Mouse (Mus musculus) midbrain, embryonic 15.5 days (tissue): ENCODE data around the gene Tcf23. TPM values are rescaled to one million over a fixed set of nuclear protein-coding genes. Genes with fewer than 3 reads are reported as not detected.

Experiments
- ATAC-seq: fragments of 200-750 bp; cut with Nextera tagmentation; replicated peaks from 2 replicates; pipeline ENCODE4 v1.8.0; 2017; ENCODE audit warnings: moderate TSS enrichment
- H3K27ac ChIP-seq: fragments of 300-500 bp; sonication (generic); 2 replicates; pipeline ENCODE4 v1.5.1; 2015; ENCODE audit warnings: mild to moderate bottlenecking, inconsistent platforms
- H3K27me3 ChIP-seq: fragments of 300-500 bp; sonication (generic); replicated peaks from 2 replicates; pipeline ENCODE4 v1.6.1; 2015; ENCODE audit warnings: inconsistent platforms
- H3K36me3 ChIP-seq: fragments of 300-500 bp; sonication (generic); replicated peaks from 2 replicates; pipeline ENCODE4 v1.6.1; 2015; ENCODE audit warnings: inconsistent platforms
- H3K4me1 ChIP-seq: fragments of 300-500 bp; sonication (generic); 2 replicates; pipeline ENCODE4 v1.6.1; 2015; ENCODE audit warnings: inconsistent platforms
- H3K4me2 ChIP-seq: fragments of 300-500 bp; sonication (generic); 2 replicates; pipeline ENCODE4 v1.6.1; 2015; ENCODE audit warnings: inconsistent platforms, mild to moderate bottlenecking, moderate library complexity
- H3K4me3 ChIP-seq: fragments of 300-500 bp; sonication (generic); 2 replicates; pipeline ENCODE4 v1.5.1; 2015; ENCODE audit warnings: mild to moderate bottlenecking, inconsistent platforms
- H3K9ac ChIP-seq: fragments of 300-500 bp; sonication (generic); 2 replicates; pipeline ENCODE4 v1.6.1; 2015; ENCODE audit warnings: mild to moderate bottlenecking, inconsistent platforms
- H3K9me3 ChIP-seq: fragments of 300-500 bp; sonication (generic); 2 replicates; pipeline ENCODE4 v1.6.1; 2016; ENCODE audit warnings: inconsistent platforms
- WGBS: fragments of 180-500 bp; shearing (Covaris S2); methylation state at CpG from one replicate; pipeline ENCODE4 v1.1.7; 2015; ENCODE audit warnings: mixed read lengths; 5-methylcytosine and 5-hydroxymethylcytosine counted together
- polyA plus RNA-seq: library from polyadenylated mRNA; unstranded; fragments of >200 nt; fragmentation: Nextera tagmentation; extraction: Ambion mirVana; gene quantifications from 2 replicates; pipeline ENCODE4 v1.2.1, GENCODE M21; 2015

Gene Tcf23
- polyA plus RNA-seq, 1 experiment from 2014 or later = 0.08 TPM

- WGBS = 83% methylated on average over 6 of the region's 6 CpGs
- no peaks in the 10 kb centered on the region for H3K4me1 ChIP-seq
- no peak overlapping the region for H3K9ac ChIP-seq
- H3K27ac ChIP-seq = no peak overlapping the region
- no peaks in the 10 kb centered on the region for H3K27me3 ChIP-seq
- no peak for ATAC-seq
- no peaks in the 10 kb centered on the region for H3K9me3 ChIP-seq
- no peaks in the 10 kb centered on the region for H3K36me3 ChIP-seq
- H3K4me3 ChIP-seq = no peak overlapping the region
- no peak overlapping the region for H3K4me2 ChIP-seq
Observed at GRCm38 (mm10) chr5:30930846-30931245, 37.6 kb upstream of the Tcf23 start.

GRCm38 (mm10) chr5:30931378-30931777, 37.1 kb upstream of the Tcf23 start:
- H3K9ac ChIP-seq = no peak overlapping the region
- no peaks in the 10 kb centered on the region for H3K9me3 ChIP-seq
- H3K4me2 ChIP-seq = no peak overlapping the region
- H3K4me1 ChIP-seq = no peaks in the 10 kb centered on the region
- H3K4me3 ChIP-seq = no peak overlapping the region
- no peaks in the 10 kb centered on the region for H3K36me3 ChIP-seq
- no peak for ATAC-seq
- no peaks in the 10 kb centered on the region for H3K27me3 ChIP-seq
- H3K27ac ChIP-seq = no peak overlapping the region
- 86% methylated on average over 4 of the region's 4 CpGs for WGBS

- Histone ChIP-seq H3K27ac (no peak overlapping the region), H3K4me3 (no peak overlapping the region), H3K36me3 (no peaks in the 10 kb centered on the region), H3K9ac (no peak overlapping the region), H3K9me3 (no peaks in the 10 kb centered on the region), H3K4me2 (no peak overlapping the region), H3K27me3 (no peaks in the 10 kb centered on the region), H3K4me1 (no peaks in the 10 kb centered on the region)
- WGBS = 71% methylated on average over 5 of the region's 5 CpGs
- no peak for ATAC-seq
Observed at GRCm38 (mm10) chr5:30933705-30934104, 34.8 kb upstream of the Tcf23 start.

GRCm38 (mm10) chr5:30934725-30935461, 33.6 kb upstream of the Tcf23 start:
- H3K27me3 ChIP-seq = no peaks in the 10 kb centered on the region
- H3K9me3 ChIP-seq = no peaks in the 10 kb centered on the region
- H3K4me1 ChIP-seq = no peaks in the 10 kb centered on the region
- 89% methylated on average over 5 of the region's 5 CpGs for WGBS
- no peak for ATAC-seq
- H3K4me3 ChIP-seq = no peak overlapping the region
- no peaks in the 10 kb centered on the region for H3K36me3 ChIP-seq
- H3K4me2 ChIP-seq = no peak overlapping the region
- no peak overlapping the region for H3K27ac ChIP-seq
- H3K9ac ChIP-seq = no peak overlapping the region

GRCm38 (mm10) chr5:30943004-30943403, 25.5 kb upstream of the Tcf23 start:
- ATAC-seq = no peak
- Histone ChIP-seq H3K4me2 (no peak overlapping the region), H3K27me3 (no peaks in the 10 kb centered on the region), H3K9me3 (no peaks in the 10 kb centered on the region), H3K27ac (no peak overlapping the region), H3K36me3 (no peaks in the 10 kb centered on the region), H3K9ac (no peak overlapping the region), H3K4me3 (no peak overlapping the region), H3K4me1 (peaks cover 17% of the 10 kb centered on the region)
- 87% methylated on average over 2 of the region's 2 CpGs for WGBS

GRCm38 (mm10) chr5:30944344-30944743, 24.1 kb upstream of the Tcf23 start:
- peak overlapping the region; percentile 81 for H3K4me2 ChIP-seq
- H3K9me3 ChIP-seq = no peaks in the 10 kb centered on the region
- H3K36me3 ChIP-seq = no peaks in the 10 kb centered on the region
- H3K9ac ChIP-seq = no peak overlapping the region
- no peak overlapping the region for H3K27ac ChIP-seq
- no peaks in the 10 kb centered on the region for H3K27me3 ChIP-seq
- H3K4me1 ChIP-seq = peaks cover 21% of the 10 kb centered on the region
- H3K4me3 ChIP-seq = peak overlapping the region; percentile 66
- ATAC-seq = no peak
- WGBS = 88% methylated on average over 6 of the region's 6 CpGs

- H3K4me3 ChIP-seq = peak within 1 kb of the TSS; percentile 66
- H3K4me1 ChIP-seq = peaks cover 28% of the 10 kb centered on the region
- WGBS = 3% methylated on average over 44 of the region's 44 CpGs
- no peaks in the 10 kb centered on the region for H3K9me3 ChIP-seq
- H3K4me2 ChIP-seq = peak within 1 kb of the TSS; percentile 81
- peak; percentile 74 for ATAC-seq
- H3K9ac ChIP-seq = peak within 1 kb of the TSS; percentile 72
- no peaks in the 10 kb centered on the region for H3K36me3 ChIP-seq
- H3K27me3 ChIP-seq = no peaks in the 10 kb centered on the region
- peak within 1 kb of the TSS; percentile 53 for H3K27ac ChIP-seq
Observed at GRCm38 (mm10) chr5:30944956-30945781, 23.3 kb upstream of the Tcf23 start, which contains the start of gene Cgref1. Gene Cgref1 (minus strand): TSS chr5:30945591.

GRCm38 (mm10) chr5:30948620-30949019, 19.8 kb upstream of the Tcf23 start:
- H3K36me3 ChIP-seq = peaks cover 11% of the 10 kb centered on the region
- H3K4me3 ChIP-seq = no peak overlapping the region
- H3K4me2 ChIP-seq = no peak overlapping the region
- ATAC-seq = no peak
- H3K9ac ChIP-seq = no peak overlapping the region
- no peaks in the 10 kb centered on the region for H3K9me3 ChIP-seq
- H3K27me3 ChIP-seq = no peaks in the 10 kb centered on the region
- peaks cover 35% of the 10 kb centered on the region for H3K4me1 ChIP-seq
- 78% methylated on average over 5 of the region's 5 CpGs for WGBS
- H3K27ac ChIP-seq = no peak overlapping the region

GRCm38 (mm10) chr5:30949654-30950326, 18.7 kb upstream of the Tcf23 start:
- Histone ChIP-seq H3K27ac (peak overlapping the region; percentile 79), H3K9me3 (no peaks in the 10 kb centered on the region), H3K27me3 (no peaks in the 10 kb centered on the region), H3K9ac (peak overlapping the region; percentile 65), H3K4me3 (peak overlapping the region; percentile 54), H3K36me3 (peaks cover 21% of the 10 kb centered on the region), H3K4me1 (peaks cover 30% of the 10 kb centered on the region), H3K4me2 (peak overlapping the region; percentile 83)
- ATAC-seq = peak; percentile 87
- WGBS = under 1% methylated on average over 31 of the region's 31 CpGs

- H3K4me2 ChIP-seq = peak overlapping the region; percentile 83
- ATAC-seq = peak; percentile 13; the same call in 1 of the 2 replicates
- peak overlapping the region; percentile 65 for H3K9ac ChIP-seq
- peaks cover 26% of the 10 kb centered on the region for H3K36me3 ChIP-seq
- 55% methylated on average over 4 of the region's 4 CpGs for WGBS
- no peaks in the 10 kb centered on the region for H3K9me3 ChIP-seq
- H3K27ac ChIP-seq = peak overlapping the region; percentile 79; the same call in 1 of the 2 replicates
- H3K4me1 ChIP-seq = peaks cover 24% of the 10 kb centered on the region
- H3K27me3 ChIP-seq = no peaks in the 10 kb centered on the region
- H3K4me3 ChIP-seq = peak overlapping the region; percentile 54
Observed at GRCm38 (mm10) chr5:30950451-30950850, 18.0 kb upstream of the Tcf23 start.

GRCm38 (mm10) chr5:30950922-30951321, 17.5 kb upstream of the Tcf23 start:
- H3K4me3 ChIP-seq = no peak overlapping the region
- 93% methylated on average over 2 of the region's 2 CpGs for WGBS
- no peak overlapping the region for H3K9ac ChIP-seq
- H3K27me3 ChIP-seq = no peaks in the 10 kb centered on the region
- no peak for ATAC-seq
- H3K9me3 ChIP-seq = no peaks in the 10 kb centered on the region
- no peak overlapping the region for H3K27ac ChIP-seq
- H3K36me3 ChIP-seq = peaks cover 26% of the 10 kb centered on the region
- peak overlapping the region; percentile 83 for H3K4me2 ChIP-seq
- peaks cover 20% of the 10 kb centered on the region for H3K4me1 ChIP-seq

- Histone ChIP-seq H3K9me3 (no peaks in the 10 kb centered on the region), H3K9ac (no peak overlapping the region), H3K36me3 (peaks cover 26% of the 10 kb centered on the region), H3K4me3 (no peak overlapping the region), H3K27me3 (no peaks in the 10 kb centered on the region), H3K27ac (no peak overlapping the region), H3K4me2 (no peak overlapping the region), H3K4me1 (peaks cover 19% of the 10 kb centered on the region)
- WGBS = 85% methylated on average over 6 of the region's 6 CpGs
- ATAC-seq = no peak
Observed at GRCm38 (mm10) chr5:30951706-30952105, 16.8 kb upstream of the Tcf23 start.
